Mouse (Mus musculus) cerebellum, adult 2 months (tissue): ENCODE data around the gene Aplf.

Source experiments
- CTCF ChIP-seq: fragments of 200-500 bp; IDR thresholded peaks from 2 replicates; pipeline ENCODE4 v1.5.1; 2011; ENCODE audit warnings: low read depth, mild to moderate bottlenecking, control low read depth, low read length, moderate library complexity, borderline replicate concordance; ENCODE audit not compliant: insufficient read depth
- POLR2A ChIP-seq: fragments of 200-500 bp; IDR thresholded peaks from 2 replicates; pipeline ENCODE4 v1.6.1; 2011; ENCODE audit warnings: low read length, control low read depth, borderline replicate concordance; ENCODE audit not compliant: insufficient read depth

DNA sequence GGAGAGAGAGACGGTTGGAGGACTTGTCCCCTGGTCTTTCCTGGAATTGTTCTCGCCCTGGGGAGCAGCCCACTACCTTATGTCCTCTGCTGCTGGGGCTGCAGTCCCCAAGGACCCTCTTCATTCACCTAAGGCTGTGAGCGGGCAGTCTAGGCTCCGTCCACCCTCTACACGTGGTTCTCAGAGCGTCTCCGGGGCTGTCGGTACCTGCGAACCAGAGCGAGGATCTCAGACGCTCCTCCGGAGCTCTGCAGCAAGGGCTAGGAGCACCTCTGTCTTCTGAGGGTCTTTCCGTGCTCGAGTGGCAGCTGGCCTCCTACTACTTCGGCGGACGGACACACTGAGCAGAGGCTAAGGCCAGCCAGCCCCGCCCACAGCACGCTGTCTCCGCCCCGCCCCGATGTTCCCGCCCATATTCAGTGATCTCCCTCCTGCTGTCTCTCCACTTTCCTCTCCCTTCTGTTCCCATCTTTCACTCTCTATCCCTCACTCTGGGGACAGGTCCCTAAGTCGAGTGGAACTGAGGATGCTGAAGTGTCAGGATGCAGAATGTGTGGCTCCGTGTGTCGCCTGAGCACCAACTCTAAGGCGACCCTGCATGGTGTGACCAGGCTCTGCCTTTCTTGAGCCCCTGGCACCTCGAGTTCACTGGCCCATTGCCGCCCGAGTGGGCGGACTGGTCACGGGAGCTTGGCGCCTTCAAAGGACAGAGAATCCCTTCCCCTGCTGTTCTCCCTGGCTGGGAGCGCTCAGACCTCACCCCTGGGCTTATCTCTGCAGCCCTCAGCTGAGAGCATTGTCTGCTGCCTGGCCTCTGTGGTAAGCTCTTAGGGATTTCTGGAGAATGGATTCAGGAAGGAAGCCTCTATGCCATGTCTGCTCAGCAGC is 81.4 kb downstream of the Aplf start, which contains the start of gene Prokr1:
- TF ChIP-seq POLR2A: no peak
- no peak for TF ChIP-seq CTCF
